Comparison of ENCODE assay signal across 8 mouse cellular contexts in genomic region chr12:69723376-69723775, GRCm38 (mm10). TPM values are rescaled to one million over a fixed set of nuclear protein-coding genes. Genes with fewer than 3 reads are reported as not detected.
DNase-seq lines count a peak whose midpoint lies in the region; ATAC-seq and TF ChIP-seq lines count a peak whose summit lies in the region.

No protein-coding gene starts in this region.

- no peak for ATAC-seq in lung, embryonic 14.5 days (ENCODE audit: insufficient read depth)
- no peak for ATAC-seq in neural tube, embryonic 14.5 days (ENCODE audit: low read depth)

- no peak for DNase-seq in lung, embryonic 14.5 days
- DNase-seq in lung, adult 2 months: no peak
- DNase-seq in kidney, postnatal 36 days: peak; percentile 17 to 54
- no peak for DNase-seq in adrenal gland, postnatal 4 days (ENCODE audit: low spot score in 2 of 2)
- no peak for DNase-seq in gastrocnemius, adult 18-20 months (ENCODE audit: low spot score)
- no peak for DNase-seq in urinary bladder, postnatal 36 days (ENCODE audit: low spot score in 2 of 2)

- no peak overlapping the region; the same call in 1 of the 2 replicates for H3K9ac ChIP-seq in lung, embryonic 14.5 days
- H3K9ac ChIP-seq in neural tube, embryonic 14.5 days (replicated peaks; ENCODE audit: low read depth, low read length): no peak overlapping the region

- H3K27me3 ChIP-seq in lung, embryonic 14.5 days (ENCODE audit: insufficient read depth, low read length): no peaks in the 10 kb centered on the region
- H3K27me3 ChIP-seq in neural tube, embryonic 14.5 days (ENCODE audit: control insufficient read depth, insufficient read depth, low read length): no peaks in the 10 kb centered on the region

- peaks cover 9% of the 10 kb centered on the region; the same call in 1 of the 2 replicates for H3K36me3 ChIP-seq in lung, embryonic 14.5 days (ENCODE audit: insufficient read depth)
- H3K36me3 ChIP-seq in neural tube, embryonic 14.5 days (ENCODE audit: control insufficient read depth, insufficient read depth, low read length): no peaks in the 10 kb centered on the region

- no peak for TF ChIP-seq POLR2A in lung, adult 2 months (IDR thresholded peaks at IDR 0.05; ENCODE audit: borderline replicate concordance, extremely low read depth, low read depth, low read length)
- TF ChIP-seq POLR2A in embryonic fibroblast, embryonic 13.5 days (IDR thresholded peaks at IDR 0.05; ENCODE audit: low read depth, low read length): no peak

- TF ChIP-seq CTCF in lung, embryonic 14.5 days (IDR thresholded peaks at IDR 0.05; ENCODE audit: low read depth): no peak
- no peak for TF ChIP-seq CTCF in lung, adult 2 months (IDR thresholded peaks at IDR 0.05; ENCODE audit: insufficient read depth, low read length)
- TF ChIP-seq CTCF in embryonic fibroblast, embryonic 13.5 days (IDR thresholded peaks at IDR 0.05; ENCODE audit: borderline replicate concordance, insufficient read depth, low read length): no peak

- peaks cover 8% of the 10 kb centered on the region for H3K9me3 ChIP-seq in lung, embryonic 14.5 days (ENCODE audit: low read depth, low read length)
- H3K9me3 ChIP-seq in neural tube, embryonic 14.5 days (ENCODE audit: control insufficient read depth, low read length): no peaks in the 10 kb centered on the region

- 51% methylated on average over 2 of the region's 2 CpGs for WGBS in lung, embryonic 14.5 days
- WGBS in lung, adult 2 months: 52% methylated on average over 2 of the region's 2 CpGs
- WGBS in neural tube, embryonic 14.5 days: 75% methylated on average over 2 of the region's 2 CpGs

- peak overlapping the region; percentile 80; the same call in 1 of the 2 replicates for H3K4me3 ChIP-seq in lung, embryonic 14.5 days (ENCODE audit: low read depth, low read length)
- H3K4me3 ChIP-seq in lung, adult 2 months (replicated peaks; ENCODE audit: extremely low read depth, low read depth, low read length): no peak overlapping the region
- H3K4me3 ChIP-seq in embryonic fibroblast, embryonic 13.5 days (ENCODE audit: insufficient read depth, low read length): peak overlapping the region; percentile 93; the same call in 1 of the 2 replicates
- no peak overlapping the region for H3K4me3 ChIP-seq in neural tube, embryonic 14.5 days (ENCODE audit: low read depth, low read length)

- peak overlapping the region; percentile 93 for H3K4me2 ChIP-seq in lung, embryonic 14.5 days
- peak overlapping the region; percentile 72; the same call in 1 of the 2 replicates for H3K4me2 ChIP-seq in neural tube, embryonic 14.5 days (ENCODE audit: low read depth, low read length)

- H3K4me1 ChIP-seq in lung, embryonic 14.5 days (ENCODE audit: insufficient read depth): peaks cover 8% of the 10 kb centered on the region
- peaks cover 4% of the 10 kb centered on the region for H3K4me1 ChIP-seq in lung, adult 2 months (ENCODE audit: control insufficient read depth, insufficient read depth, low read length)
- H3K4me1 ChIP-seq in embryonic fibroblast, embryonic 13.5 days (ENCODE audit: control insufficient read depth, insufficient read depth, low read length): peaks cover 4% of the 10 kb centered on the region; the same call in 1 of the 2 replicates
- H3K4me1 ChIP-seq in neural tube, embryonic 14.5 days (ENCODE audit: control insufficient read depth, insufficient read depth, low read length): peaks cover 7% of the 10 kb centered on the region; the same call in 1 of the 2 replicates

- no peak overlapping the region for H3K27ac ChIP-seq in lung, embryonic 14.5 days (ENCODE audit: low read depth)
- H3K27ac ChIP-seq in embryonic fibroblast, embryonic 13.5 days (ENCODE audit: insufficient read depth, low read length): no peak overlapping the region
- H3K27ac ChIP-seq in neural tube, embryonic 14.5 days (ENCODE audit: low read depth, low read length): no peak overlapping the region

RNA-seq across cellular contexts. Expression of gene L2hgdh, which starts 1.3 kb away (rescaled TPM):
- polyA plus RNA-seq in lung, embryonic 14.5 days (2014; fragmentation: Nextera tagmentation; extraction: Ambion mirVana): 13.1 and 14.5 TPM in 2 replicates
- polyA plus RNA-seq in lung, adult 2 months (2012; rRNA removed): 1.6 and 3.9 TPM in 2 replicates
- 12.0 and 12.7 TPM in 2 replicates for polyA plus RNA-seq in embryonic fibroblast, embryonic 13.5 days (2011; ENCODE audit: insufficient read length, low read depth, missing spikeins)
- 10.4 and 11.4 TPM in 2 replicates for polyA plus RNA-seq in neural tube, embryonic 14.5 days (2014; fragmentation: Nextera tagmentation; extraction: Ambion mirVana)
- 10 to 100 TPM; 21.3 to 22.3 TPM for total RNA-seq in adrenal gland, postnatal 4 days (2021)
- total RNA-seq in gastrocnemius, adult 18-20 months (2021): 10 to 100 TPM; 37.6 to 42.5 TPM

RNA-seq across cellular contexts. Expression of gene Atp5s, which starts 1.4 kb away (rescaled TPM):
- polyA plus RNA-seq in lung, embryonic 14.5 days (2014; fragmentation: Nextera tagmentation; extraction: Ambion mirVana): 29.4 and 33.3 TPM in 2 replicates
- polyA plus RNA-seq in lung, adult 2 months (2012; rRNA removed): 12.4 and 14.2 TPM in 2 replicates
- polyA plus RNA-seq in embryonic fibroblast, embryonic 13.5 days (2011; ENCODE audit: insufficient read length, low read depth, missing spikeins): 14.8 and 17.0 TPM in 2 replicates
- 37.3 and 44.9 TPM in 2 replicates for polyA plus RNA-seq in neural tube, embryonic 14.5 days (2014; fragmentation: Nextera tagmentation; extraction: Ambion mirVana)
- total RNA-seq in adrenal gland, postnatal 4 days (2021): 10 to 100 TPM; 18.6 TPM
- total RNA-seq in gastrocnemius, adult 18-20 months (2021): 10 to 100 TPM; 20.1 to 23.3 TPM

RNA-seq across cellular contexts. Expression of gene Sos2, which starts 41.7 kb away (rescaled TPM):
- polyA plus RNA-seq in lung, embryonic 14.5 days (2014; fragmentation: Nextera tagmentation; extraction: Ambion mirVana): 11.4 and 13.0 TPM in 2 replicates
- 17.6 and 25.1 TPM in 2 replicates for polyA plus RNA-seq in lung, adult 2 months (2012; rRNA removed)
- 18.9 and 19.4 TPM in 2 replicates for polyA plus RNA-seq in embryonic fibroblast, embryonic 13.5 days (2011; ENCODE audit: insufficient read length, low read depth, missing spikeins)
- polyA plus RNA-seq in neural tube, embryonic 14.5 days (2014; fragmentation: Nextera tagmentation; extraction: Ambion mirVana): 17.8 and 18.1 TPM in 2 replicates
- 10 to 100 TPM; 41.9 to 45.5 TPM for total RNA-seq in adrenal gland, postnatal 4 days (2021)
- total RNA-seq in gastrocnemius, adult 18-20 months (2021): 10 to 100 TPM; 49.7 to 55.4 TPM

Comparison
In these comparisons a context has a peak if more than half of its experiments do, and no peak if none do; other contexts are left out.
1. H3K4me3 ChIP-seq: peak in lung, embryonic 14.5 days (single experiment) and embryonic fibroblast, embryonic 13.5 days (single experiment); none in lung, adult 2 months (single experiment) and neural tube, embryonic 14.5 days (single experiment).
2. DNase-seq: peak in kidney, postnatal 36 days (2 of 2); none in lung, embryonic 14.5 days (single experiment), lung, adult 2 months (single experiment), adrenal gland, postnatal 4 days (0 of 2), gastrocnemius, adult 18-20 months (single experiment) and urinary bladder, postnatal 36 days (0 of 2).